Mouse (Mus musculus) embryonic facial prominence, embryonic 14.5 days (tissue): Measurements from ENCODE around the gene 4931422A03Rik. TPM values are rescaled to one million over a fixed set of nuclear protein-coding genes. Genes with fewer than 3 reads are reported as not detected.

Experiments
- ATAC-seq: fragments of 200-750 bp; cut with Nextera tagmentation; 2 replicates; pipeline ENCODE4 v1.8.0; 2017; ENCODE audit warnings: low read depth, moderate number of reproducible peaks, moderate TSS enrichment
- DNase-seq: peaks from one replicate; pipeline ENCODE4 v3.0.0-alpha.2; 2015; ENCODE audit warnings: low spot score
- H3K27ac ChIP-seq: fragments of 300-500 bp; sonication (generic); replicated peaks from 2 replicates; pipeline ENCODE4 v1.5.1; 2014; ENCODE audit warnings: low read depth, mild to moderate bottlenecking, low read length, moderate library complexity
- H3K27me3 ChIP-seq: fragments of 300-500 bp; sonication (generic); replicated peaks from 2 replicates; pipeline ENCODE4 v1.6.1; 2014; ENCODE audit warnings: low read length; ENCODE audit not compliant: control insufficient read depth, insufficient read depth
- H3K36me3 ChIP-seq: fragments of 300-500 bp; sonication (generic); 2 replicates; pipeline ENCODE4 v1.6.1; 2014; ENCODE audit warnings: low read length, mixed read lengths; ENCODE audit not compliant: control insufficient read depth, insufficient read depth
- H3K4me1 ChIP-seq: fragments of 300-500 bp; sonication (generic); 2 replicates; pipeline ENCODE4 v1.6.1; 2014; ENCODE audit warnings: antibody characterized with exemption, low read length; ENCODE audit not compliant: control insufficient read depth, insufficient read depth
- H3K4me2 ChIP-seq: fragments of 300-500 bp; sonication (generic); 2 replicates; pipeline ENCODE4 v1.6.1; 2014; ENCODE audit warnings: low read depth, mild to moderate bottlenecking, low read length, moderate library complexity, mixed read lengths
- H3K4me3 ChIP-seq: fragments of 300-500 bp; sonication (generic); 2 replicates; pipeline ENCODE4 v1.5.1; 2014; ENCODE audit warnings: low read depth, mild to moderate bottlenecking, low read length
- H3K9ac ChIP-seq: fragments of 300-500 bp; sonication (generic); 2 replicates; pipeline ENCODE4 v1.6.1; 2014; ENCODE audit warnings: low read depth, mild to moderate bottlenecking, low read length, moderate library complexity, mixed read lengths
- H3K9me3 ChIP-seq: fragments of 300-500 bp; sonication (generic); 2 replicates; pipeline ENCODE4 v1.6.1; 2016; ENCODE audit warnings: low read length; ENCODE audit not compliant: control insufficient read depth
- WGBS: fragments of 180-500 bp; shearing (Covaris S2); extraction: QIAGEN DNeasy Blood & Tissue Kit; methylation state at CpG from one replicate; pipeline ENCODE4 v1.1.7; 2014; 5-methylcytosine and 5-hydroxymethylcytosine counted together
- polyA plus RNA-seq: library from polyadenylated mRNA; unstranded; fragments of >200 nt; fragmentation: Nextera tagmentation; extraction: Ambion mirVana; gene quantifications from 2 replicates; pipeline ENCODE4 v1.2.1, GENCODE M21; 2014

Gene 4931422A03Rik
- polyA plus RNA-seq, 1 experiment from 2014 or later: 1.3 TPM

GRCm38 (mm10) chr2:103944859-103945258 lies 83.3 kb downstream of the 4931422A03Rik start:
- DNase-seq: no peak
- H3K36me3 ChIP-seq: no peaks in the 10 kb centered on the region
- no peaks in the 10 kb centered on the region for H3K4me1 ChIP-seq
- H3K9ac ChIP-seq: no peak overlapping the region
- ATAC-seq: no peak
- H3K9me3 ChIP-seq: no peaks in the 10 kb centered on the region
- H3K27me3 ChIP-seq: no peaks in the 10 kb centered on the region
- WGBS: 95% methylated on average over 2 of the region's 2 CpGs
- no peak overlapping the region for H3K27ac ChIP-seq
- H3K4me2 ChIP-seq: no peak overlapping the region
- H3K4me3 ChIP-seq: no peak overlapping the region

GRCm38 (mm10) chr2:103941085-103941484 lies 87.1 kb downstream of the 4931422A03Rik start:
- Histone ChIP-seq H3K27me3 (no peaks in the 10 kb centered on the region), H3K9me3 (no peaks in the 10 kb centered on the region), H3K4me1 (no peaks in the 10 kb centered on the region), H3K4me2 (no peak overlapping the region), H3K4me3 (no peak overlapping the region), H3K36me3 (no peaks in the 10 kb centered on the region), H3K9ac (no peak overlapping the region), H3K27ac (no peak overlapping the region)
- no peak for DNase-seq
- 72% methylated on average over 3 of the region's 3 CpGs for WGBS
- ATAC-seq: no peak

- Histone ChIP-seq H3K27me3 (no peaks in the 10 kb centered on the region), H3K4me3 (no peak overlapping the region), H3K36me3 (no peaks in the 10 kb centered on the region), H3K4me1 (no peaks in the 10 kb centered on the region), H3K4me2 (no peak overlapping the region), H3K27ac (no peak overlapping the region), H3K9me3 (no peaks in the 10 kb centered on the region), H3K9ac (no peak overlapping the region)
- DNase-seq: no peak
- ATAC-seq: no peak
These were observed 89.2 kb downstream of the 4931422A03Rik start for GRCm38 (mm10) chr2:103939003-103939402.

DNA sequence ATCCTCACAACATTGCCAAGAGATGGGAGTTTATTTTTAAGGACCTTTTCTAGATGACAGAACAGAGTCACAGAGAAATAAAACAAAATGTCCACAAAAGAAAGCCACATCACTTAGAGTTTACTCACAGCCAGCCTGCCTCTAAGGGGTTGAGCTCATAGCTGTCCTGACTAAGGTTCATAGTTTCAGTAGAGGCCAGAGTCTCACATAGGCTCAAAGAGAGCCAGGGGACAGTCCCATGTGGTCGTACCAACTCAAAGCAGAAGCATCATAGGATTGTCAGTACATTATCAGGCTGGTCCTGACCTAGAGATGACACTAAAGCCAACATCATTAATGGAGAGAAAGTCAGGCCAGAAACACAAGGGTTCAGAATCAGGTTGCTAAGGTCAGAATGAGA lies 89.6 kb downstream of the 4931422A03Rik start:
- Histone ChIP-seq H3K4me1 (no peaks in the 10 kb centered on the region), H3K4me3 (no peak overlapping the region), H3K27ac (no peak overlapping the region), H3K9me3 (no peaks in the 10 kb centered on the region), H3K27me3 (no peaks in the 10 kb centered on the region), H3K36me3 (no peaks in the 10 kb centered on the region), H3K4me2 (no peak overlapping the region), H3K9ac (no peak overlapping the region)
- DNase-seq: no peak
- 76% methylated on average over 1 of the region's 1 CpGs for WGBS
- ATAC-seq: no peak

DNA sequence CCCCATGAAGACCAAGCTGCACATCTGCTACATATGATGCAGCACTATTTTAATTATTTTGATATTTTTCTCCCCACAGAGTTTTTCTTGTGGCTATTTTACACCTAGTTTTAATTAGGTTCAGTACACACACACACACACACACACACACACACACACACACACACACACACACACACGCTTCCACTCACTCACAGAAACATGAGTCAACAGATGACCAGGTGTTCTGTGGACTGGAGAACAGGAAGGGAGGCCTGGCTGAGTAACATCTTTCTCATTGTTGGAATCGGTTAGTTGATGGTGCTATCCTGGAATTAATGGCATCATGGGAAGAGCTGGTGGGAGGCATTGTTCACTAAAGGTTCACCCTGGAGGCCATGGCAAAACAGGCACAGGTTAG lies 90.5 kb downstream of the 4931422A03Rik start:
- Histone ChIP-seq H3K9me3 (no peaks in the 10 kb centered on the region), H3K36me3 (no peaks in the 10 kb centered on the region), H3K4me1 (no peaks in the 10 kb centered on the region), H3K9ac (no peak overlapping the region), H3K27me3 (no peaks in the 10 kb centered on the region), H3K4me3 (no peak overlapping the region), H3K27ac (no peak overlapping the region), H3K4me2 (no peak overlapping the region)
- DNase-seq: no peak
- 66% methylated on average over 2 of the region's 2 CpGs for WGBS
- no peak for ATAC-seq

- DNase-seq (no peak), ATAC-seq (no peak)
- H3K9me3 ChIP-seq: no peaks in the 10 kb centered on the region
- 67% methylated on average over 2 of the region's 2 CpGs for WGBS
- no peaks in the 10 kb centered on the region for H3K36me3 ChIP-seq
- H3K4me3 ChIP-seq: no peak overlapping the region
- H3K4me1 ChIP-seq: no peaks in the 10 kb centered on the region
- H3K27me3 ChIP-seq: no peaks in the 10 kb centered on the region
- no peak overlapping the region for H3K9ac ChIP-seq
- H3K4me2 ChIP-seq: no peak overlapping the region
- no peak overlapping the region for H3K27ac ChIP-seq
These were observed 91.5 kb downstream of the 4931422A03Rik start for GRCm38 (mm10) chr2:103936666-103937065.

GRCm38 (mm10) chr2:103935691-103936435 lies 92.3 kb downstream of the 4931422A03Rik start:
- no peak overlapping the region for H3K4me3 ChIP-seq
- WGBS: 75% methylated on average over 10 of the region's 10 CpGs
- no peaks in the 10 kb centered on the region for H3K27me3 ChIP-seq
- no peak overlapping the region for H3K4me2 ChIP-seq
- H3K4me1 ChIP-seq: no peaks in the 10 kb centered on the region
- no peak overlapping the region for H3K9ac ChIP-seq
- no peaks in the 10 kb centered on the region for H3K36me3 ChIP-seq
- DNase-seq (no peak), ATAC-seq (no peak)
- no peak overlapping the region for H3K27ac ChIP-seq
- no peaks in the 10 kb centered on the region for H3K9me3 ChIP-seq

- Histone ChIP-seq H3K9ac (no peak overlapping the region), H3K27ac (no peak overlapping the region), H3K4me1 (no peaks in the 10 kb centered on the region), H3K4me3 (no peak overlapping the region), H3K4me2 (no peak overlapping the region), H3K36me3 (no peaks in the 10 kb centered on the region), H3K27me3 (no peaks in the 10 kb centered on the region), H3K9me3 (no peaks in the 10 kb centered on the region)
- no peak for DNase-seq
- no peak for ATAC-seq
- 70% methylated on average over 3 of the region's 3 CpGs for WGBS
These were observed 93.5 kb downstream of the 4931422A03Rik start for GRCm38 (mm10) chr2:103934670-103935069.

GRCm38 (mm10) chr2:103934270-103934669 lies 93.9 kb downstream of the 4931422A03Rik start:
- H3K4me1 ChIP-seq: no peaks in the 10 kb centered on the region

More at GRCm38 (mm10) chr2:103934270-103934669, 93.9 kb downstream of the 4931422A03Rik start:
- ATAC-seq: no peak
- no peaks in the 10 kb centered on the region for H3K36me3 ChIP-seq
- H3K27ac ChIP-seq: no peak overlapping the region
- DNase-seq: no peak
- H3K4me3 ChIP-seq: no peak overlapping the region
- H3K9ac ChIP-seq: no peak overlapping the region
- no peaks in the 10 kb centered on the region for H3K9me3 ChIP-seq
- WGBS: 58% methylated on average over 7 of the region's 7 CpGs
- H3K27me3 ChIP-seq: no peaks in the 10 kb centered on the region
- H3K4me2 ChIP-seq: no peak overlapping the region
